Mouse (Mus musculus): ENCODE results near the gene Fgb. TPM values are rescaled to one million over a fixed set of nuclear protein-coding genes. Genes with fewer than 3 reads are reported as not detected.

Gene Fgb
- total RNA-seq (2021) (1 to 10 TPM in 1 of 2 experiments, under 1 TPM in 1; 0.28 to 5.6 TPM), polyA plus RNA-seq (2012; rRNA removed) (0.11 TPM in 1 of 2 replicates, not detected in the other)
- long read RNA-seq = 0 reads

DNA sequence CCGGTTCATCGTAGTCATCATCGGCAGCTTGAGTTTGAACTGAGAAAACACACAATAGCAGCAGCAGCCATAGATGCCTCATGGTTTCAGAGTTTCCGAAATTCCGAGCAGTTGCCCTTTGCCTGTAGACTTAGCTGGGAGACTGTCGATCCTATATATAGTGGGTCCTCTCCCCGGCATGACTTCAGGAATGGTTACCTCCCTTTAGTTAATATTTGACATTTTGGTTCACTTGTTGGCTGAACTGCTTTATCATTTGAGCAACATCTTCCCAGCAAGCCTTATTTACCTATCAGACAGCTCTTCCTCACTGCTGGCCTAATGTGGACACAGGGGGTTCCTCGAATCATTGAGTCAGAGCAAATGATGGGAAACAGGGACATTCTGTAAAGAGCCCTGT lies at the start of gene Fgb:
TSS of gene Fgb (minus strand) at position 184 of the 400 bp plus-strand sequence.
- no peak for DNase-seq

DNA sequence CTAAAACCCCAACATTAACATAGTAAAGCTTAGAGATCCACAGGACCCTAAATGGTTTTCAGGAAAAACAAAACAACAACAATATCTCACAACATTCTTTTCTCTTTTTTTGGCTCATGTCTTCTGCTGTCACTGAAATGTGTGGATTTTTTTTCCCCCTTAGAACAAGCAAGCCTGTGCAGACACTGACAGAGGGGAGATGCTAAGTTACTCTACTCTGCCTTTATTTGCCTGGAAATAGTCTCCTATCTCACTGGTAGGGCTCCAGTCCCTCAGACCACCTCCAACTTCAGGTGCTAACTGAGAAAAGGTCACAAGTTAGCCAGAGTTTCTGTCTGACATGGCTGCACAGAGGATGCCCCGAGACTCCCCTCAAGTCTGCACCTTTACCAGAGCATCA lies 49.5 kb upstream of the Fgb start:
- no peak for DNase-seq

DNA sequence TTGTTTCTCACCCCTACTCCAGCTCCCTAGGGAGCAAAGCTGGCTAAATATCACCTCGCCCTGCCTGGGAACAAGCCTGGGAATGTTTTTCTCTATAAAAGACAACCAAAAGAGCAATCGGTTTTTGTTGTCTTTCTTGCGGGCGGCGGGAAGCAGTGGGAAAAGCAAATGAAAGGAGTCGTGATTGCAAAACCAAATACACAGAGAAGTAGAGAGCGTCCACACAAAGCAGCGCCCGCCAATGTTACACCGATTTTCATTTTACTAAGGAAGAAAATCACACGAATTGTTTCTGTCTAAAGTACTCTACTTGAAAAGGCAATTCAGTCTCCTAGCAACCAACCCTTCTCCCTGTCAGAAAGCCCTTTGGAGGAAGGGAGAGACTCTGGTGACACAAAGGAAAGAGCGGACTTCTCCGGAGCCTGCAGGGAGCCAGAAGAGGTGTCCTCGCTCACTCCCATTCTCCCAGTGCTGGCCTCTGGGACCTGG lies 48.9 kb upstream of the Fgb start:
- peak; percentile 23 for DNase-seq

DNA sequence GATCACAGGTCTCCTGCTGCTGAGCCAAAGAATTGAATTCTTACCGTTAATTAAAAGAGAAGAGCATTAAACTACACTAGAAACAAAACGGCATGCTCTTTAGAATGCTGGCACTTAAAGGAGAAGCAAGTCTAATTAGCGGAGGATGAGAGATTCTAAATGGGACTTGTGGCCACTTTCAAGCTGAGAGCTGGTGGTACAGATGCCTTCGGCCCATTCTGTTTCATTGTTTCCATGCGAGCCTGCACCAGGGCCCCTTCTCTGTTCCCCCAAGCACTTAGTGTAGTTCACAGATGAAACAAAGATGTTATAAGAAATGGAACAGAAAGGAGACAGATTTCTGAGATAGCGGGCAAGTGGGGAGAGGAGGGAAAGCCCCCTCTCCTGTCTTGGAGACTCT lies 47.9 kb upstream of the Fgb start:
- no peak for DNase-seq

DNA sequence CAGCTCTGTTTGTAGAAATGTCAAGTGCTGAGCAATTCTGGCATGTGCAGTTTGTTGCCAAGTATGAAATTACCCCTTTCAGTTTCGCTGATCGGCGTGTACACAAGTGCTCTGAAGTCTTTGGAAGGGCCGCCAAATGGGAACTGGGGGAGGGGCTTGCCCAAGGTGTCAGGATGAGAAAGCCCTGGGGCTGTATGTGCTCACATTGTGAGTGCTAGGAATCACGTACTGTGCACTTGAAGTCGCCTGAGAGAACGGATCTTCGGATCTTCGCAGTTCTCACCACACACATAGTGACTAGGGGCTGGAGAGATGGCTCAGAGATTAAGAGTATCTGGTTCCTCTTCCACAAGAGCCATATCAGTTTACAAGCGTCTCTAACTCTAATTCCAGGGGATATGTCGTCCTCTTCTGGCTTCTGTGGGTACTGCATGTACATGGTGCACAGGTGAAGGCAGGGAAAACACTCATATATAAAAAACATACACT lies 30.9 kb upstream of the Fgb start:
- peak; percentile 45 for DNase-seq

DNA sequence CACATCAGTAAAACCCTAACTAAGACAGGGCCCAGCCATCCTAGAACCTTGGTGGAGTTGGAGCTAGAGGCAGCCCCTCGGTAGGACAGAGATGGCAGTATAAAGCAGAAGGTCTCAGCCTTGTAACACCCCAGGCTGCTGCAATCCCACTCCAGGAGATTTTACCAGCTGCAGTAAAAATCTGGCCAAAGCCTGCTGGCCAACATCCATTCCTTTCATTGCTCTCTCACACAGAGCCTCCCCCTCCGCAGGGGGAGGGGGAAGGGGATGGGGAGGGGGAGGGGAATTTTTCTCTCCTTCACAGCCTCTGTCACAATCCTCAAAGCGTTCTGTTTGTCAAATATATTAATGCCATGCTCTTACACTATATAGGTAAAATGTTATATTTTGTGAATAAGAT lies 26.9 kb upstream of the Fgb start:
- DNase-seq = no peak

DNA sequence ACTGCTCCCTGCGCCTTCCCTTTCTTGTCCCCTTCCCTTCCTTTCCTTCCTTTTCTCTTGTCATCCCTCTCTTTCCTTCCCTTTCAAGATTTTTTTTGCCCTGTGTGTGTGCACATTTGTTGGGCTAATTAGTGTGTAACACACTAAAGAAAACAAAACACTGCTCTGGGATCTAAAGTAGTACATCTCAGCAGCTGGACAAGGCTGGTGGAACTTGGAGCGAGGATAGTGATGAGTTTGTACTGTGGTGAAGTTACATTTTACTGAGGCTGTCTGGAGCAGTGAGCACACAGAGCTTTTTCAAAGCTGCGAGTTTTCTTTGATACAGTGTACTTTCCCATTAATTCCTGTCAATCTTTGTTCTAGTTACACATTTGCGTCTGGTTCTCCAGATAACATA lies 20.6 kb upstream of the Fgb start:
- DNase-seq = no peak

DNA sequence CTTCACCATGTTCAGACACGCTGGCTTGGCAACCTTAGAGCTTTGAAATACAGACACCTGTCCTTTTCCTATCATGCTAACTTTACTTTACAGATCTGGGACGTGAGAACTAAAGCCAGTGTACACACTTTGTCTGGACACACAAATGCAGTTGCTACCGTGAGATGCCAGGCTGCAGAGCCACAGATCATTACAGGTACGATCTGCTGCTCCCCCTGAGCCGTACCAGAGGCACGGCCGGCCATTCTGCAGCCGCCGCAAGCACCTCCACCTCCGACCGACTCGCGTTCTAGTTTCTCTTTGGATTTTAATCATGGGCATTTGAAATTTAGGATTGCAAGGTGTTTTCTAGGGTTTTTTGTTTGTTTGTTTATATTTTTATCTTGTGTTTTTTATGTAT lies 19.2 kb upstream of the Fgb start:
- DNase-seq = no peak

DNA sequence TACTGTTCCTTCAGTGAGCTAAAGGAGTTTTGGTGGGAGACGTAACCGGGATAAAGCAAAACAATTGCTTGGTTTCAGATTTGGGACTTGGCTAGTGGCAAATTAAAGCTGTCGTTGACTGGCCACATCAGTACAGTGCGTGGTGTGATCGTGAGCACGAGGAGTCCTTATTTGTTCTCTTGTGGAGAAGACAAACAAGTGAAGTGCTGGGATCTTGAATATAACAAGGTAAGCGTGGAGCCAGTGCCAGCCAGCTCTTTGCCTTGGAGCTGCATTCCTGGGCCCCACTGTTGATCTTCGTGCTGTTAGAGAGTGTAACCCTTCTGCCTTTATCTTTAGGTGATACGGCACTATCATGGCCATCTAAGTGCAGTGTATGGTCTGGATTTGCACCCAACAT lies 18.3 kb upstream of the Fgb start:
- no peak for DNase-seq

DNA sequence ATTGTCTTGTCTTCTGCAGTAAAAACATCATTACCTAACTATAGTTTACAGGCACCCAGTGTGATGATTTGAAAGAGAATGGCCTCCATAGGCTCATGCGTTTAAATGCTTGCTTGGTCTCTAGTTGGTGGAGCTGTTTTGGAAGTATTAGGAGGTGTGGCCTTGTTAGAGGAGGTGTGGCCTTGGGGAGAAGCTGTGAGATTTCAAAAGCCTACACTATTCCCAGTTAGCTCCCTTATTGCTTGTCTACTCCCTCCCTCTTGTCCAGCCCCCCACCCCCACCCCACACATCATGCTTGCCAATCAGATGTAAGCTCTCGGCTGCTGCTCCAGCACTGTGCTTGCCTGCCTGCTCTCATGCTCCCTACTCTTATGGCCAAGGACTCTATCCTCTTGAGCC lies 7.4 kb upstream of the Fgb start:
- no peak for DNase-seq

DNA sequence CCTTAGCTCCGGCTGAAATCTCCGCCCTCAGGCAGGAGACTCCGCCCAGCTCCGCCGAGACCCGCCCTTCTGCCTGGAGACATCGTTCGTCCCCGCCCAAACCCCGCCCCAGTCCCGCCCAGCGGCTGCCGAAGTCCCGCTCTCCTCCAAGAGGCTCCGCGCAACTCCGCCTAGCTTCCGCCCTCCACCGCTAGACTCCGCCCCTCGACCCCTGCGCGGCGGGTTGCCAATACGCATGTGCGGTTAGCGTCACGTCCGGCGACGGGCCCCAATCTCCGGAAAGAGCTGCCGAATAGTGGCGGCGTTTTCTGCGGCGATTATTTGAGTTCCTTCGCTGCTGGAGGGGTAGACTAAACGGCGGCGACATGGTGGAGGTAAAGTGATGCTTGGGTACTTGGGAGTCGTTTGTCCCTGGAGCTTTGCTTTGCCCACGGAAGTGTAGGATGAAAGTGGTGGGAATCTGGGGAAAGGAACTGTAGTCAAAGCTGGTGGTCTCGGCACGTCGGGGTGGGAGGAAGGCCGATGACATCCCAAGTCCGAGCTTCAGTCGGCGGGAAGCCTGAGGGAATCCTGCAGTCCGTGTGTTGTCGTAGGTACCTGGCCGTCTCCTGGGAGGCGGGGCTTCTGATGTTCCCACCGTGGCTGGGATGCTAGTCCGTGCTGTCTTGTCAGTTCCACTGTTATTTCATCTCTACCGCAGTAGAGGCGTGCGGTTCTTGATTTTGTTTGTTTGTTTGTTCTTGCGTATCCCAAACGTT lies 5.8 kb upstream of the Fgb start, which contains the start of gene Plrg1:
TSS of gene Plrg1 (plus strand) at position 242 of the 758 bp plus-strand sequence.
- peak; percentile 98 for DNase-seq

DNA sequence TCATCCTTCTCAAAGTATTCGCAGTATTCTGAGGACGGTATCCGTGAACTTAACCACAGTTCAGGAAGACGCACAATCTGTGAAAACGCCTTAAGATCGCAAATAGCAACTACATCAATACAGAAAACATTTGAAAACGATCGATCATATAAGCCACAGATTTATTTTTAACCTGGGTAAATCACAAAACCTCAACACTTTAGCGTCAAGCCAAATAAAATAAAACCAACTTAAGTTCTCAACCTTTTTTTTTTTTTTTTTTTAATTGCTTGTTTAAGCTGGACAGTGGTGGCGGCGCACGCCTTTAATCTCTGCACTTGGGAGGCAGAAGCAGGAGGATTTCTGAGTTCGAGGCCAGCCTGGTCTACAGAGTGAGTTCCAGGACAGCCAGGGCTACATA lies 5.1 kb upstream of the Fgb start:
- no peak for DNase-seq

DNA sequence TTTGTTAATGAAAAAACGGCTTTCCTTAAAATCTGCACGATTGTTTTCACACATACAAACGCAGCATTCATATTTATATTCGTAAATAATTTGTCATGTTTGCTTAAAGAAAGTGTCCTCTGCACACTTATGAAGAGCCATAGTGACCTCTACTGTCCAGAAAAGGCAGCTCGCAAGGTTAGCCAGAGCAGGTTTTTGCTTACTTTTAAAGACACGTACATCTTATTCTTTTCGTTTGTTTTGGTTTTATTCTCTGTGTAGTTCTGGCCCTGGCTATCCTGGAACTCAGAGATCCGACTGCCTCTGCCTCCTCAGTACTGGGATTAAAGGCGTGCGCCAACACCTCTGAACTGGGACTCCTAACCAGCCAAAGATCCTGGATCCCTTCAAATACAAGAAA lies 4.1 kb upstream of the Fgb start:
- DNase-seq = peak; percentile 19

DNA sequence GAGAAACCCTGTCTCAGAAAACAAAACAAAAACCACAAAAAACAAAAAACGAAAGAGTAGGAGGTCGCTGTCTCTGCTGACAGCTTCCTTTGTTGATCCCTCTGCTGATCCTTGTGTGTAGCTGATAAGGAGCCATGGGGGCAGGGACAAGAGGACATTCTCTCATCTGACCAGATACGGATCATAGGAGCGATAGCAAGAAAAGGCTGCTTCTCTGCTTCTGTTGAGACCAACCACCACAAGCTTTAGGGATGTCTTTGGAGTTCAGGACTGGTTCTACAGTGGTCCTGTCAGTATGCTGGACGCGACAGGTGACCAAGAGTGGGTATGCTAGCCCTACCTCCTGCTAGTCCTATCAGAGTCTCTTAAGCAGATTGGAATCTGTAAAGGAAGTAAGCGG lies 3.5 kb upstream of the Fgb start:
- no peak for DNase-seq

DNA sequence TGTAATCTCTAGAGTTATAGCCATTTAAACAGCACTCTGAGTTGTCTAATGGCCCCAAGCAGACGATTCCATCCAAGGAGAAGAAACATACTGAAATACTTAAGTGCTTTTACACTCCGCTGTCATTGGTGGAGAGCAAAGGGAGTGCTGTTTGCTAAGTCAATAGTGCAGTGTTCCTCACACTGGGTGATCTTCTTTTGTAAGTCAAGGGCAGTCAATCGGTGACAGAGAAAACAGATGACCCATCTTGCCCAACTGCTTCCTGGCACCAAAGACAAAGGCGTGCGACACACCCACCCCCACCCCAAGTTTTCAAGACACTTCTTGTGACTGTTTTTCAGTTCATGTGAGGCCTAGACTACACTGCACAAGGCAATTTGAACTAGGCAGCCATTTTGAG lies 2.4 kb upstream of the Fgb start:
- DNase-seq = peak; percentile 10

DNA sequence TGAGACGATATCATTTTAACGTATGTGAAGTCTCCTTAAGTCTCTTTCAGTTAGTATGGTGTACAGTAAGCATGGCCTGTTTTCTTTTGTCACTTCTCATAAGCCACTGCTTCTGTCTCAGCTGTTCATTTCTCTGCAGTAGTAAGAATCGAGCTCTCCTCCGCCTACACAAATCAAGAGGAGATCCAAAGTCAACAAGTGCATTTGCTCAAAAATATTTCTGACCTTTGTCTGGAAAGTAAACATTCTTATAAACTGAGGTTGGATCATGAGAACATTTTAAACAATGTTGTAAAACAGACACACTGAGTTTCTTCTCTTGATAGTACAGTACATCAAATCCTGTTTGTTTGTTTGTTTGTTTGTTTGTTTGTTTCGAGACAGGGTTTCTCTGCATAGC lies 998 bp upstream of the Fgb start:
- DNase-seq = no peak

DNA sequence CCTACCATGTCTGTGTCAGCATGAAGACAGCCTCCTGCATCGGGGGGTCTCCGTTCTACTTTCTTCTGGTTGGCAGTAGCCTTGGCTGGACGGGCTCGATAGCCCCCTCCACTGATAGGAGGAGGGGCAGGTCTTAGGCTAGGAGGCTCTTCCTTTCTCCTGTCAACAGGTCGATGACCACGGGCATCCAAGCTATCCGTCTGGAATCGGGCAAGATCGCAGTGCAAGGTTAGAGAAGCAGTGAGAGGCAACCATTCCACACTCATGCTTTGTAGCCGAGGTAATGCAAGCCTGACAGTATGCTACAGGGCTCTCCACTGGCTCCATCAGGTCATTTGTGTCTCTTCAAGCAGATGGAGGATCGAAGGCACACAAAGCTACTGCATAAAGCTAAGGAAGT lies 3.0 kb downstream of the Fgb start:
- DNase-seq = no peak

DNA sequence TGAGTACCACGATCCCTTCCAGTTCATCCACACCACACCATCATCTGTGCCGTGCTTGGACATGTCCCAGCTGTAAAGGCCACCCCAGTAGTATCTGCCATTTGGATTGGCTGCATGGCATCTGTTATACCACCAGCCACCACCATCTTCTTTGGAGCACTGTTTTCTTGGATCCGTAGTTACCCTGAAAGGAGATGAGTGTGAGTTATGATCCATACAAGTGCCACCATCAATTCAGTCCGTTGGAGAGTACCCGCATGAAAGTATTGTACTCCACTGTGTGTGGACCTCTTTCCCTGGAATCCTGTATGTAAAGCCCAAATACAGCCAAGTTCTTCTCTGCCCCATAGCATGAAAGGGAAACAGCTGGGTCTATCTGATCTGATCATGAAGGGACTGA lies 7.2 kb downstream of the Fgb start:
- no peak for DNase-seq

DNA sequence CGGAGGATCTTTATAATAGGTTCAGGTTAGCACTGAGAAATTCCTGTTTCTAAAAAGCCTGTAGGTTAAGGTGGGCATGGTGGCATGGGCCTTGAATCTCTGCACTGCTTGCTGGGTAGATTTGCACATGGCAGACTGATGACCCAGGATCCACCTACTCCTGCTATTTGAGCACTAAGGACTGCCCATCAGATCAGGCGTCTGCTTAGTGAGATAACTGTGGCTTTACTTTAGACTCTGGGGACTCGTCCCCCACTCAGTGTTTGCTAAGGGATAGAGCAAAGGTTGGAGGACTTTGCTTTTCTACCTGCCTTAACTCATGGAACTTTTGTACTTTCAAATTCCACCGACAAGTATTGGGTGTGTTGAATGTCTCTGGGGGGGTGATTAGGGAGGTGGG lies 10.0 kb downstream of the Fgb start:
- no peak for DNase-seq

DNA sequence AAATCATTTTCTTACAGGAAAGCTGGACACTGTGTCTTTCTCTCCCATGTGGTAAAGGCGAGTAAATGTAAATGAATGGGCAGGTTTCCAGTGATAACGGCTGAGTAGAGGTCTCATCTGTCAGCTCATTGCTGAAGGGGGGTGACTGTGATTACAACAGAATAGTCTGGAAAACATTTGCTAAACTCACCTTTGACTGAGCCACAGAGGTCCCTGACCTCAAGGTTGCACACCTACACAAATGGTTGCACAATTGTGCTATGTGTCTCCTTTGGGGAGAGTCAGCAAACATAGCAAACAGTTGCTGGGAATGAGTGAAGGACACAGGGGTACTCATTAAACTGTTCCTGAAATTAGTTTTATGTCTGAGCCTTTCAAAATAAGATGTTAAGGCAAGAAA lies 10.8 kb downstream of the Fgb start:
- DNase-seq = no peak

DNA sequence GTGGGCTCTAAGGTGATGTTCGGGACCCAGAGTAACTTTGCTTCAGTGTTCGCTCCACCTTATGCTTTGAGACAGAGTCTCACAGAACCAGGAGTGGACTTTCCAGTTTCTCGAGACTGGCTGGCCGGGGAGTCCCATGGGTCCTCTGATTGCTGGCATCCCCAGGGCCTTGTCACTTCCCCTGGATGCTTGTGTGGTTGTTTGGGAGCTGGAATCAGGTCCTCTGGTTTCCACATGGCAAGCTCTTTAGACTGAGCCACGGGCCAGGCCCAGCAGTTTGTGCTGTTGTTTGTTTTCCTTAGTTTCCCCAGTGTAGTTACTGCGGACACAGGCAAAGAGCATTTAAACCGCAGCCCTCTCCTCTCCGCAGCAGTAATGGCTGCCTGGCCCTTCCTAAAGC lies 15.9 kb downstream of the Fgb start:
- DNase-seq = no peak

DNA sequence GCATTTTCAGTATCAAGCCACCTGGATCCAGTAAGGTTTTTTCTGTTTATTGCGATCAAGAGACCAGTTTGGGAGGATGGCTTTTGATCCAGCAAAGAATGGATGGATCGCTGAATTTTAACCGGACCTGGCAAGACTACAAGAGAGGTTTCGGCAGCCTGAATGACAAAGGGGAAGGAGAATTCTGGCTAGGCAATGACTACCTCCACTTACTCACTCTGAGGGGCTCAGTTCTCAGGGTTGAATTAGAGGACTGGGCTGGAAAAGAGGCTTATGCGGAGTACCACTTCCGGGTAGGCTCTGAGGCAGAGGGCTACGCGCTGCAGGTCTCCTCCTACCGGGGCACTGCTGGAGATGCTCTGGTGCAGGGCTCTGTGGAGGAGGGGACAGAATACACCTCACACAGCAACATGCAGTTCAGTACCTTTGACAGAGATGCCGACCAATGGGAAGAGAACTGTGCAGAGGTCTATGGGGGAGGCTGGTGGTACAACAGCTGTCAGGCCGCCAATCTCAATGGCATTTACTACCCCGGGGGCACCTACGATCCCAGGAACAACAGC lies 16.8 kb downstream of the Fgb start:
- no peak for DNase-seq

DNA sequence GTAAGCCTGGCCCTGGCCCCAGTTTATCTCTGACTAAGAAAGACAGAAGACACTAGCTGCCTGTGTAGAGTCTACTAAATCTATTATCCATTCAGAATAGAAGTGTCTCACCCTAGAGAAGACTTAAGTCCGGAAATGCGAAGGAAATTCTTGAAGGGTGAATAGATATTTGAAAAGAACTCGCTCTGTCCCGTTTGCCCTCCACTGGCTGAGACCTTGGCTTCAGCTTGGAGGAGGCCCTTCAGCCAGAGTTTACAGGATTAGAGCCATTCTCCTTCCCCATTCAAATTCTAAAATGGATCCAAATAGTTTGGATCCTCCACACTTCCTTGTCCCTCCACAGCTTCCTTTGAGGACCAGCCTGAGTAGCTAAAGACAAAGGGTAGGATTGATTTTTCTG lies 19.3 kb downstream of the Fgb start:
- no peak for DNase-seq
